Mouse (Mus musculus) forebrain, embryonic 13.5 days (tissue): ENCODE measurements around the gene Mroh2a. TPM values are rescaled to one million over a fixed set of nuclear protein-coding genes. Genes with fewer than 3 reads are reported as not detected.

Experiments used
- ATAC-seq: fragments of 200-750 bp; cut with Nextera tagmentation; 2 replicates; pipeline ENCODE4 v1.8.0; 2017
- H3K27ac ChIP-seq: fragments of 300-500 bp; sonication (generic); 2 replicates; pipeline ENCODE4 v1.5.1; 2015; ENCODE audit warnings: inconsistent platforms, mild to moderate bottlenecking, moderate library complexity
- H3K27me3 ChIP-seq: fragments of 300-500 bp; sonication (generic); 2 replicates; pipeline ENCODE4 v1.6.1; 2015; ENCODE audit warnings: mild to moderate bottlenecking, inconsistent platforms
- H3K36me3 ChIP-seq: fragments of 300-500 bp; sonication (generic); 2 replicates; pipeline ENCODE4 v1.6.1; 2015; ENCODE audit warnings: mild to moderate bottlenecking, inconsistent platforms; ENCODE audit not compliant: poor library complexity, severe bottlenecking
- H3K4me1 ChIP-seq: fragments of 300-500 bp; sonication (generic); 2 replicates; pipeline ENCODE4 v1.6.1; 2015; ENCODE audit warnings: inconsistent platforms
- H3K4me2 ChIP-seq: fragments of 300-500 bp; sonication (generic); 2 replicates; pipeline ENCODE4 v1.6.1; 2015; ENCODE audit warnings: inconsistent platforms, mild to moderate bottlenecking, moderate library complexity
- H3K4me3 ChIP-seq: fragments of 300-500 bp; sonication (generic); 2 replicates; pipeline ENCODE4 v1.5.1; 2015; ENCODE audit warnings: mild to moderate bottlenecking, inconsistent platforms
- H3K9ac ChIP-seq: fragments of 300-500 bp; sonication (generic); 2 replicates; pipeline ENCODE4 v1.6.1; 2015; ENCODE audit warnings: mild to moderate bottlenecking, inconsistent platforms
- H3K9me3 ChIP-seq: fragments of 300-500 bp; sonication (generic); replicated peaks from 2 replicates; pipeline ENCODE4 v1.6.1; 2016; ENCODE audit warnings: inconsistent platforms
- whole genome bisulfite sequencing: fragments of 180-500 bp; shearing (Covaris S2); methylation state at CpG from one replicate; pipeline ENCODE4 v1.1.7; 2015; 5-methylcytosine and 5-hydroxymethylcytosine counted together
- polyA plus RNA-seq: library from polyadenylated mRNA; unstranded; fragments of >200 nt; fragmentation: Nextera tagmentation; extraction: Ambion mirVana; gene quantifications from 2 replicates; pipeline ENCODE4 v1.2.1, GENCODE M21; 2015

Gene Mroh2a
- polyA plus RNA-seq, 1 experiment from 2014 or later: 1.7 TPM

GRCm38 (mm10) chr1:88243861-88244260 lies 17.1 kb downstream of the Mroh2a start:
- H3K27me3 ChIP-seq: no peaks in the 10 kb centered on the region
- no peak overlapping the region for H3K4me2 ChIP-seq
- no peak overlapping the region for H3K27ac ChIP-seq
- H3K4me1 ChIP-seq: no peaks in the 10 kb centered on the region
- no peak overlapping the region for H3K4me3 ChIP-seq
- 65% methylated on average over 5 of the region's 5 CpGs for WGBS
- no peak for ATAC-seq
- no peak overlapping the region for H3K9ac ChIP-seq
- H3K9me3 ChIP-seq: peaks cover 98% of the 10 kb centered on the region
- H3K36me3 ChIP-seq: no peaks in the 10 kb centered on the region

GRCm38 (mm10) chr1:88245881-88246280 lies 19.1 kb downstream of the Mroh2a start:
- Histone ChIP-seq H3K27ac (no peak overlapping the region), H3K9ac (no peak overlapping the region), H3K4me3 (no peak overlapping the region), H3K36me3 (no peaks in the 10 kb centered on the region), H3K9me3 (peaks cover 98% of the 10 kb centered on the region), H3K4me1 (no peaks in the 10 kb centered on the region), H3K27me3 (no peaks in the 10 kb centered on the region), H3K4me2 (no peak overlapping the region)
- ATAC-seq: no peak
- WGBS: 76% methylated on average over 6 of the region's 6 CpGs

GRCm38 (mm10) chr1:88246386-88246785 lies 19.6 kb downstream of the Mroh2a start:
- Histone ChIP-seq H3K9ac (no peak overlapping the region), H3K27ac (no peak overlapping the region), H3K4me2 (no peak overlapping the region), H3K4me3 (no peak overlapping the region), H3K36me3 (no peaks in the 10 kb centered on the region), H3K27me3 (no peaks in the 10 kb centered on the region), H3K4me1 (no peaks in the 10 kb centered on the region), H3K9me3 (peaks cover 98% of the 10 kb centered on the region)
- WGBS: 46% methylated on average over 6 of the region's 6 CpGs
- no peak for ATAC-seq

GRCm38 (mm10) chr1:88247660-88248059 lies 20.9 kb downstream of the Mroh2a start:
- no peak overlapping the region for H3K4me3 ChIP-seq
- no peak overlapping the region for H3K4me2 ChIP-seq
- H3K4me1 ChIP-seq: no peaks in the 10 kb centered on the region
- H3K9ac ChIP-seq: no peak overlapping the region
- no peak for ATAC-seq
- WGBS: 43% methylated on average over 2 of the region's 2 CpGs
- no peak overlapping the region for H3K27ac ChIP-seq
- no peaks in the 10 kb centered on the region for H3K27me3 ChIP-seq
- H3K9me3 ChIP-seq: peaks cover 96% of the 10 kb centered on the region
- H3K36me3 ChIP-seq: no peaks in the 10 kb centered on the region

GRCm38 (mm10) chr1:88248658-88249057 lies 21.9 kb downstream of the Mroh2a start:
- ATAC-seq: no peak
- WGBS: 67% methylated on average over 4 of the region's 4 CpGs

GRCm38 (mm10) chr1:88249596-88249995 lies 22.8 kb downstream of the Mroh2a start:
- H3K4me1 ChIP-seq: no peaks in the 10 kb centered on the region
- no peaks in the 10 kb centered on the region for H3K27me3 ChIP-seq

More at GRCm38 (mm10) chr1:88248658-88249057, 21.9 kb downstream of the Mroh2a start:
- Histone ChIP-seq H3K4me2 (no peak overlapping the region), H3K9me3 (peaks cover 97% of the 10 kb centered on the region), H3K36me3 (no peaks in the 10 kb centered on the region), H3K27me3 (no peaks in the 10 kb centered on the region), H3K4me1 (no peaks in the 10 kb centered on the region), H3K9ac (no peak overlapping the region), H3K27ac (no peak overlapping the region), H3K4me3 (no peak overlapping the region)

DNA sequence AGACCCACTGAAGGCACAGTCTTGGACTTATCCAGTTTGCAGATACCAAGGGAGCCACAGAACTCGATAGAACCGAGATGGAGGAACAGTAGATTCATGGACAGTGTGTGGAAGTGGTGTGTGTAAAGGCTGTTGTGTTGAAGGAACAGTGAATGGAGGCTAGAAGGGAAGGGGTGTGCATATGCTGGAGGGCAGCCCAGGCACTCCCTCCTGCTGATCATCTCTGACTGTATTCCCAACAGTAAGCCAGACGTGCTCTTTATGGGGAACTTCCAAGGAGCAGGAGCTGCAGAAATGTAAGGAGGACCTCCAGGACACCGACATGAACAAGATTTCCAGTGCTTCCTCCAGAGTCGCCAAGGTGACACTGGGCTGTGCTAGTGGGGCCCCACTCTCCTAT lies 23.2 kb downstream of the Mroh2a start:
- Histone ChIP-seq H3K4me1 (no peaks in the 10 kb centered on the region), H3K4me2 (no peak overlapping the region), H3K9ac (no peak overlapping the region), H3K4me3 (no peak overlapping the region), H3K9me3 (peaks cover 97% of the 10 kb centered on the region), H3K27me3 (no peaks in the 10 kb centered on the region), H3K27ac (no peak overlapping the region), H3K36me3 (no peaks in the 10 kb centered on the region)
- ATAC-seq: no peak
- WGBS: 80% methylated on average over 5 of the region's 5 CpGs

More at GRCm38 (mm10) chr1:88249596-88249995, 22.8 kb downstream of the Mroh2a start:
- Histone ChIP-seq H3K9ac (no peak overlapping the region), H3K36me3 (no peaks in the 10 kb centered on the region), H3K4me2 (no peak overlapping the region), H3K9me3 (peaks cover 97% of the 10 kb centered on the region), H3K27ac (no peak overlapping the region), H3K4me3 (no peak overlapping the region)
- 81% methylated on average over 7 of the region's 7 CpGs for WGBS
- ATAC-seq: no peak

GRCm38 (mm10) chr1:88253106-88253505 lies 26.3 kb downstream of the Mroh2a start:
- no peak overlapping the region for H3K9ac ChIP-seq
- H3K4me3 ChIP-seq: no peak overlapping the region
- no peaks in the 10 kb centered on the region for H3K4me1 ChIP-seq
- peaks cover 97% of the 10 kb centered on the region for H3K9me3 ChIP-seq
- WGBS: 76% methylated on average over 8 of the region's 8 CpGs
- H3K27me3 ChIP-seq: no peaks in the 10 kb centered on the region
- H3K4me2 ChIP-seq: no peak overlapping the region
- no peaks in the 10 kb centered on the region for H3K36me3 ChIP-seq
- H3K27ac ChIP-seq: no peak overlapping the region
- no peak for ATAC-seq

GRCm38 (mm10) chr1:88253540-88253939 lies 26.8 kb downstream of the Mroh2a start:
- H3K27me3 ChIP-seq: no peaks in the 10 kb centered on the region
- WGBS: 69% methylated on average over 6 of the region's 6 CpGs
- H3K36me3 ChIP-seq: no peaks in the 10 kb centered on the region
- no peaks in the 10 kb centered on the region for H3K4me1 ChIP-seq
- peaks cover 97% of the 10 kb centered on the region for H3K9me3 ChIP-seq
- H3K9ac ChIP-seq: no peak overlapping the region
- H3K27ac ChIP-seq: no peak overlapping the region
- H3K4me2 ChIP-seq: no peak overlapping the region
- ATAC-seq: no peak
- no peak overlapping the region for H3K4me3 ChIP-seq

GRCm38 (mm10) chr1:88254793-88255465 lies 28.1 kb downstream of the Mroh2a start:
- peaks cover 87% of the 10 kb centered on the region for H3K9me3 ChIP-seq
- H3K4me1 ChIP-seq: no peaks in the 10 kb centered on the region
- no peak overlapping the region for H3K4me2 ChIP-seq
- H3K36me3 ChIP-seq: peaks cover 9% of the 10 kb centered on the region
- no peak overlapping the region for H3K9ac ChIP-seq
- H3K27ac ChIP-seq: no peak overlapping the region
- 88% methylated on average over 12 of the region's 12 CpGs for WGBS
- no peaks in the 10 kb centered on the region for H3K27me3 ChIP-seq
- ATAC-seq: no peak
- no peak overlapping the region for H3K4me3 ChIP-seq

DNA sequence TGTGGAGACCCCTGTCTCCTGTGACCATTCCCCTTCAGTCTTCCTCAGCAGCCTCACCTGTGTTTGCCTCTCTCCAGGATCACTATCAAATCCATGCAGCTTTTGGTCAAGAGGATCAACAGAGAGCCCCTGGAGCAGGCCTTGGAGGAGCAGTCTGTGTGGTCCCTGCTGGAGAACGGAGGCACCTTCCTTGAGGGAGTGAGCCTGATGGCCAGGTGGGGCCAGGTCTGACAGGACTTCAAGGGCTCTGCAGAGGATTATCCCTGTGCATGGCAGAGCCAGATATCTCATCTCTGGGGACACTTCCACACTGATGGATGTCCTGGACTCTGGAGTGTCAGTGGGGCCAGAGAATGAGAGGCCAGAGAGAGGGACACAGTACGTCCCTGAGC lies 28.7 kb downstream of the Mroh2a start:
- H3K4me1 ChIP-seq: no peaks in the 10 kb centered on the region
- H3K4me3 ChIP-seq: no peak overlapping the region
- H3K27ac ChIP-seq: no peak overlapping the region
- no peak for ATAC-seq
- no peak overlapping the region for H3K4me2 ChIP-seq
- peaks cover 14% of the 10 kb centered on the region for H3K36me3 ChIP-seq
- WGBS: 63% methylated on average over 2 of the region's 2 CpGs
- no peaks in the 10 kb centered on the region for H3K27me3 ChIP-seq
- no peak overlapping the region for H3K9ac ChIP-seq
- H3K9me3 ChIP-seq: peaks cover 82% of the 10 kb centered on the region

GRCm38 (mm10) chr1:88255989-88256754 lies 29.4 kb downstream of the Mroh2a start:
- Histone ChIP-seq H3K4me2 (no peak overlapping the region), H3K36me3 (peaks cover 22% of the 10 kb centered on the region), H3K27ac (no peak overlapping the region), H3K9me3 (peaks cover 75% of the 10 kb centered on the region), H3K4me1 (no peaks in the 10 kb centered on the region), H3K4me3 (no peak overlapping the region), H3K9ac (no peak overlapping the region), H3K27me3 (no peaks in the 10 kb centered on the region)
- 77% methylated on average over 13 of the region's 13 CpGs for WGBS
- ATAC-seq: no peak
